Mouse (Mus musculus) erythroid progenitor cell, adult 5-6 weeks (primary cell): Measurements from ENCODE around the gene Hbb-bt. TPM values are rescaled to one million over a fixed set of nuclear protein-coding genes. Genes with fewer than 3 reads are reported as not detected.
A peak's percentile ranks its signal among the peaks of the same experiment; 100 is the strongest.
"Not testable (repeated sequence)": the region's sequence is repeated elsewhere in the genome, so short reads cannot be mapped to it uniquely, and the experiment has no call there.

Source experiments
- ATAC-seq: replicated peaks from 2 replicates; pipeline ENCODE4 v1.8.0; 2016; ENCODE audit warnings: moderate number of reproducible peaks, mild to moderate bottlenecking, moderate TSS enrichment, inconsistent platforms; ENCODE audit not compliant: poor library complexity, low FRiP score, severe bottlenecking
- total RNA-seq, 2 experiments: library from RNA; stranded (forward) in 1 of 2; stranded (reverse) in 1 of 2; fragments of 150-400 nt in 1 of 2; fragments of 186-747, 209-891 nt in 1 of 2; gene quantifications; 2 replicates each; pipeline versions ENCODE4 v1.2.3 to v1.2.4; 2015 to 2017; ENCODE audit warnings: low replicate concordance in 2 of 2

The Hbb-bt gene
- total RNA-seq, 2 experiments from 2014 or later = 8,294 to 26,042 TPM

GRCm38 (mm10) chr7:103810296-103810695 is 3.5 kb downstream of the Hbb-bt start:
- ATAC-seq = peak; percentile 11; the same call in 1 of the 2 replicates

- ATAC-seq = no peak
These were observed 4.0 kb downstream of the Hbb-bt start for GRCm38 (mm10) chr7:103809801-103810155.

- ATAC-seq = no peak
These were observed 4.6 kb downstream of the Hbb-bt start for GRCm38 (mm10) chr7:103808971-103809800.

GRCm38 (mm10) chr7:103808120-103808519 is 5.7 kb downstream of the Hbb-bt start:
- ATAC-seq = not testable (repeated sequence)

GRCm38 (mm10) chr7:103806856-103807255 is 6.9 kb downstream of the Hbb-bt start:
- ATAC-seq = peak; percentile 46

GRCm38 (mm10) chr7:103792669-103793388 is 21.0 kb downstream of the Hbb-bt start:
- peak; percentile 93 for ATAC-seq

GRCm38 (mm10) chr7:103791721-103792120 is 22.1 kb downstream of the Hbb-bt start, which contains the start of gene Olfr67:
Gene Olfr67 (minus strand): TSS chr7:103791821.
- ATAC-seq = no peak

GRCm38 (mm10) chr7:103779598-103779997 is 34.2 kb downstream of the Hbb-bt start, which contains the start of gene Olfr68:
Gene Olfr68 (minus strand): TSS chr7:103779698.
- no peak for ATAC-seq

- peak; percentile 65 for ATAC-seq
These were observed 36.1 kb downstream of the Hbb-bt start for GRCm38 (mm10) chr7:103777652-103778051.

- no peak for ATAC-seq
These were observed 42.3 kb downstream of the Hbb-bt start, which contains the start of gene Olfr69 for GRCm38 (mm10) chr7:103771494-103771893. Gene Olfr69 (minus strand): TSS chr7:103771594.

GRCm38 (mm10) chr7:103767687-103768086 is 46.1 kb downstream of the Hbb-bt start:
- peak; percentile 61; the same call in 1 of the 2 replicates for ATAC-seq

Other genes starting within 250 kb of the Hbb-bt start
Only the 30 nearest of the 33 such genes appear.
- gene Olfr618, start 223.9 kb downstream of the Hbb-bt start, total RNA-seq (2015; ENCODE audit: low replicate concordance) = not detected in 2 replicates
- gene Olfr618, start 223.9 kb downstream of the Hbb-bt start, total RNA-seq (2017; ENCODE audit: low replicate concordance) = not detected in 2 replicates
- gene Olfr619, start 213.4 kb downstream of the Hbb-bt start, total RNA-seq (2015; ENCODE audit: low replicate concordance) = not detected in 2 replicates
- not detected in 2 replicates for gene Olfr619, start 213.4 kb downstream of the Hbb-bt start, total RNA-seq (2017; ENCODE audit: low replicate concordance)
- gene Olfr620, start 201.5 kb downstream of the Hbb-bt start, total RNA-seq (2015; ENCODE audit: low replicate concordance) = not detected in 2 replicates
- gene Olfr620, start 201.5 kb downstream of the Hbb-bt start, total RNA-seq (2017; ENCODE audit: low replicate concordance) = not detected in 2 replicates
- not detected in 2 replicates for gene Olfr622, start 171.3 kb downstream of the Hbb-bt start, total RNA-seq (2015; ENCODE audit: low replicate concordance)
- not detected in 2 replicates for gene Olfr622, start 171.3 kb downstream of the Hbb-bt start, total RNA-seq (2017; ENCODE audit: low replicate concordance)
- not detected in 2 replicates for gene Olfr623, start 150.3 kb downstream of the Hbb-bt start, total RNA-seq (2015; ENCODE audit: low replicate concordance)
- not detected in 2 replicates for gene Olfr623, start 150.3 kb downstream of the Hbb-bt start, total RNA-seq (2017; ENCODE audit: low replicate concordance)
- gene Olfr624, start 142.8 kb downstream of the Hbb-bt start, total RNA-seq (2015; ENCODE audit: low replicate concordance) = not detected in 2 replicates
- under 0.01 and 0.13 TPM in 2 replicates for gene Olfr624, start 142.8 kb downstream of the Hbb-bt start, total RNA-seq (2017; ENCODE audit: low replicate concordance)
- gene Olfr625-ps1, start 131.3 kb downstream of the Hbb-bt start, total RNA-seq (2015; ENCODE audit: low replicate concordance) = not detected in 2 replicates
- not detected in 2 replicates for gene Olfr625-ps1, start 131.3 kb downstream of the Hbb-bt start, total RNA-seq (2017; ENCODE audit: low replicate concordance)
- not detected in 2 replicates for gene Olfr243, start 99.3 kb downstream of the Hbb-bt start, total RNA-seq (2015; ENCODE audit: low replicate concordance)
- not detected in 2 replicates for gene Olfr243, start 99.3 kb downstream of the Hbb-bt start, total RNA-seq (2017; ENCODE audit: low replicate concordance)
- gene Olfr628, start 83.6 kb downstream of the Hbb-bt start, total RNA-seq (2015; ENCODE audit: low replicate concordance) = not detected in 2 replicates
- gene Olfr628, start 83.6 kb downstream of the Hbb-bt start, total RNA-seq (2017; ENCODE audit: low replicate concordance) = not detected in 2 replicates
- gene Olfr629, start 69.1 kb downstream of the Hbb-bt start, total RNA-seq (2015; ENCODE audit: low replicate concordance) = not detected in 2 replicates
- gene Olfr629, start 69.1 kb downstream of the Hbb-bt start, total RNA-seq (2017; ENCODE audit: low replicate concordance) = not detected in 2 replicates
- gene Olfr630, start 56.7 kb downstream of the Hbb-bt start, total RNA-seq (2015; ENCODE audit: low replicate concordance) = not detected in 2 replicates
- not detected in 2 replicates for gene Olfr630, start 56.7 kb downstream of the Hbb-bt start, total RNA-seq (2017; ENCODE audit: low replicate concordance)
- 0.84 and 2.5 TPM in 2 replicates for gene Olfr69, start 42.4 kb downstream of the Hbb-bt start, total RNA-seq (2015; ENCODE audit: low replicate concordance)
- gene Olfr69, start 42.4 kb downstream of the Hbb-bt start, total RNA-seq (2017; ENCODE audit: low replicate concordance) = 1.7 TPM in 1 of 2 replicates, not detected in the other
- 2.9 TPM in 1 of 2 replicates, not detected in the other for gene Olfr68, start 34.3 kb downstream of the Hbb-bt start, total RNA-seq (2015; ENCODE audit: low replicate concordance)
- gene Olfr68, start 34.3 kb downstream of the Hbb-bt start, total RNA-seq (2017; ENCODE audit: low replicate concordance) = 0.83 and 2.8 TPM in 2 replicates
- gene Olfr67, start 22.2 kb downstream of the Hbb-bt start, total RNA-seq (2015; ENCODE audit: low replicate concordance) = 0.84 TPM in 1 of 2 replicates, not detected in the other
- gene Olfr67, start 22.2 kb downstream of the Hbb-bt start, total RNA-seq (2017; ENCODE audit: low replicate concordance) = 1.5 and 3.3 TPM in 2 replicates
- 118,402 and 120,100 TPM in 2 replicates for gene Hbb-bs, start 14.1 kb upstream of the Hbb-bt start, total RNA-seq (2015; ENCODE audit: low replicate concordance)
- gene Hbb-bs, start 14.1 kb upstream of the Hbb-bt start, total RNA-seq (2017; ENCODE audit: low replicate concordance) = 41,622 and 62,915 TPM in 2 replicates
- gene Hbb-bh2, start 26.5 kb upstream of the Hbb-bt start, total RNA-seq (2015; ENCODE audit: low replicate concordance) = not detected in 2 replicates
- not detected in 2 replicates for gene Hbb-bh2, start 26.5 kb upstream of the Hbb-bt start, total RNA-seq (2017; ENCODE audit: low replicate concordance)
- not detected in 2 replicates for gene Hbb-bh1, start 29.2 kb upstream of the Hbb-bt start, total RNA-seq (2015; ENCODE audit: low replicate concordance)
- gene Hbb-bh1, start 29.2 kb upstream of the Hbb-bt start, total RNA-seq (2017; ENCODE audit: low replicate concordance) = not detected in 2 replicates
- not detected in 2 replicates for gene Hbb-y, start 39.2 kb upstream of the Hbb-bt start, total RNA-seq (2015; ENCODE audit: low replicate concordance)
- not detected in 2 replicates for gene Hbb-y, start 39.2 kb upstream of the Hbb-bt start, total RNA-seq (2017; ENCODE audit: low replicate concordance)
- gene Olfr66, start 72.3 kb upstream of the Hbb-bt start, total RNA-seq (2015; ENCODE audit: low replicate concordance) = not detected in 2 replicates
- gene Olfr66, start 72.3 kb upstream of the Hbb-bt start, total RNA-seq (2017; ENCODE audit: low replicate concordance) = not detected in 2 replicates
- gene Olfr64, start 80.5 kb upstream of the Hbb-bt start, total RNA-seq (2015; ENCODE audit: low replicate concordance) = not detected in 2 replicates
- gene Olfr64, start 80.5 kb upstream of the Hbb-bt start, total RNA-seq (2017; ENCODE audit: low replicate concordance) = not detected in 2 replicates
- not detected in 2 replicates for gene Olfr65, start 89.5 kb upstream of the Hbb-bt start, total RNA-seq (2015; ENCODE audit: low replicate concordance)
- gene Olfr65, start 89.5 kb upstream of the Hbb-bt start, total RNA-seq (2017; ENCODE audit: low replicate concordance) = not detected in 2 replicates
- gene Olfr631, start 114.8 kb upstream of the Hbb-bt start, total RNA-seq (2015; ENCODE audit: low replicate concordance) = not detected in 2 replicates
- not detected in 2 replicates for gene Olfr631, start 114.8 kb upstream of the Hbb-bt start, total RNA-seq (2017; ENCODE audit: low replicate concordance)
- gene Olfr632, start 120.4 kb upstream of the Hbb-bt start, total RNA-seq (2015; ENCODE audit: low replicate concordance) = not detected in 2 replicates
- gene Olfr632, start 120.4 kb upstream of the Hbb-bt start, total RNA-seq (2017; ENCODE audit: low replicate concordance) = not detected in 2 replicates
- not detected in 2 replicates for gene Olfr633, start 130.4 kb upstream of the Hbb-bt start, total RNA-seq (2015; ENCODE audit: low replicate concordance)
- gene Olfr633, start 130.4 kb upstream of the Hbb-bt start, total RNA-seq (2017; ENCODE audit: low replicate concordance) = 0.15 TPM in 1 of 2 replicates, not detected in the other
- gene Olfr635, start 157.2 kb upstream of the Hbb-bt start, total RNA-seq (2015; ENCODE audit: low replicate concordance) = not detected in 2 replicates
- gene Olfr635, start 157.2 kb upstream of the Hbb-bt start, total RNA-seq (2017; ENCODE audit: low replicate concordance) = not detected in 2 replicates
- not detected in 2 replicates for gene Olfr638, start 184.8 kb upstream of the Hbb-bt start, total RNA-seq (2015; ENCODE audit: low replicate concordance)
- not detected in 2 replicates for gene Olfr638, start 184.8 kb upstream of the Hbb-bt start, total RNA-seq (2017; ENCODE audit: low replicate concordance)
- not detected in 2 replicates for gene Olfr639, start 203.3 kb upstream of the Hbb-bt start, total RNA-seq (2015; ENCODE audit: low replicate concordance)
- not detected in 2 replicates for gene Olfr639, start 203.3 kb upstream of the Hbb-bt start, total RNA-seq (2017; ENCODE audit: low replicate concordance)
- gene Olfr640, start 211.6 kb upstream of the Hbb-bt start, total RNA-seq (2015; ENCODE audit: low replicate concordance) = not detected in 2 replicates
- gene Olfr640, start 211.6 kb upstream of the Hbb-bt start, total RNA-seq (2017; ENCODE audit: low replicate concordance) = not detected in 2 replicates
- gene Olfr641, start 221.4 kb upstream of the Hbb-bt start, total RNA-seq (2015; ENCODE audit: low replicate concordance) = not detected in 2 replicates
- gene Olfr641, start 221.4 kb upstream of the Hbb-bt start, total RNA-seq (2017; ENCODE audit: low replicate concordance) = not detected in 2 replicates
- gene Olfr642, start 238.7 kb upstream of the Hbb-bt start, total RNA-seq (2015; ENCODE audit: low replicate concordance) = not detected in 2 replicates
- not detected in 2 replicates for gene Olfr642, start 238.7 kb upstream of the Hbb-bt start, total RNA-seq (2017; ENCODE audit: low replicate concordance)